Mouse (Mus musculus) spleen, adult 10 weeks (tissue): ENCODE results near the gene Meis3. TPM values are rescaled to one million over a fixed set of nuclear protein-coding genes. Genes with fewer than 3 reads are reported as not detected.

Experiments
- polyA plus RNA-seq: library from polyadenylated mRNA; stranded (reverse); fragments of 350-450 nt; fragmentation: Illumina TruSeq; extraction: RNeasy Lipid Tissue Mini Kit (QIAGEN cat#74804); gene quantifications from one replicate; pipeline ENCODE4 v1.2.3, GENCODE M21; 2015; ENCODE audit warnings: low replicate concordance; ENCODE audit not compliant: insufficient read depth

The Meis3 gene
- polyA plus RNA-seq, result 12.1 TPM

GRCm38 (mm10) chr7:16174597-16175541 lies at the start of gene Meis3:
TSS of gene Meis3 (plus strand) at chr7:16175090.

GRCm38 (mm10) chr7:16129421-16129845 lies 45.5 kb upstream of the Meis3 start, which contains the start of gene Slc8a2:
TSS of gene Slc8a2 (plus strand) at chr7:16129826.

GRCm38 (mm10) chr7:16221582-16222272 lies 46.8 kb downstream of the Meis3 start, which contains the start of gene Dhx34:
TSS of gene Dhx34 (minus strand) at chr7:16222037.

Other genes starting within 250 kb of the Meis3 start
- 99.8 TPM for gene Nop53, start 229.0 kb upstream of the Meis3 start, polyA plus RNA-seq
- gene Ehd2, start 207.5 kb upstream of the Meis3 start, polyA plus RNA-seq, result 13.3 TPM
- 7.6 TPM for gene Bicra, start 127.2 kb upstream of the Meis3 start, polyA plus RNA-seq
- gene Zfp541, start 113.3 kb upstream of the Meis3 start, polyA plus RNA-seq, result not detected
- gene Napa, start 76.6 kb upstream of the Meis3 start, polyA plus RNA-seq, result 60.6 TPM
- 29.5 TPM for gene Kptn, start 55.2 kb upstream of the Meis3 start, polyA plus RNA-seq
- 0.66 TPM for gene Slc8a2, start 45.3 kb upstream of the Meis3 start, polyA plus RNA-seq
- gene Dhx34, start 46.9 kb downstream of the Meis3 start, polyA plus RNA-seq, result 3.2 TPM
- gene C5ar2, start 69.1 kb downstream of the Meis3 start, polyA plus RNA-seq, result 2.8 TPM
- 2.5 TPM for gene C5ar1, start 84.5 kb downstream of the Meis3 start, polyA plus RNA-seq
- 12.6 TPM for gene Inafm1, start 98.5 kb downstream of the Meis3 start, polyA plus RNA-seq
- gene Ccdc9, start 111.7 kb downstream of the Meis3 start, polyA plus RNA-seq, result 114 TPM
- 0.46 TPM for gene Bbc3, start 133.3 kb downstream of the Meis3 start, polyA plus RNA-seq
- 74.8 TPM for gene Sae1, start 212.7 kb downstream of the Meis3 start, polyA plus RNA-seq
- gene Zc3h4, start 225.8 kb downstream of the Meis3 start, polyA plus RNA-seq, result 24.8 TPM